Mouse (Mus musculus): Measurements from ENCODE around the gene Alox15.
"Not testable (repeated sequence)": the region's sequence is repeated elsewhere in the genome, so short reads cannot be mapped to it uniquely, and the experiment has no call there.

The Alox15 gene

GRCm38 (mm10) chr11:70351868-70352267 lies at the start of gene Alox15:
TSS of gene Alox15 (minus strand) at chr11:70352031.
- DNase-seq = peak; percentile 20 to 21

GRCm38 (mm10) chr11:70389421-70389820 lies 37.6 kb upstream of the Alox15 start:
- DNase-seq = no peak

- peak in 1 of 2 experiments; percentile 12 for DNase-seq
Observed at GRCm38 (mm10) chr11:70387436-70387835, 35.6 kb upstream of the Alox15 start.

- DNase-seq = no peak
Observed at GRCm38 (mm10) chr11:70384136-70384535, 32.3 kb upstream of the Alox15 start.

GRCm38 (mm10) chr11:70381330-70381729 lies 29.5 kb upstream of the Alox15 start:
- no peak for DNase-seq

- DNase-seq = no peak
Observed at GRCm38 (mm10) chr11:70380478-70381005, 28.7 kb upstream of the Alox15 start.

- DNase-seq = no peak
Observed at GRCm38 (mm10) chr11:70376054-70376453, 24.2 kb upstream of the Alox15 start.

GRCm38 (mm10) chr11:70374302-70374701 lies 22.5 kb upstream of the Alox15 start:
- DNase-seq = no peak

- peak in 1 of 2 experiments; percentile 25 for DNase-seq
Observed at GRCm38 (mm10) chr11:70372849-70373557, 21.2 kb upstream of the Alox15 start.

GRCm38 (mm10) chr11:70372396-70372795 lies 20.6 kb upstream of the Alox15 start:
- no peak for DNase-seq

GRCm38 (mm10) chr11:70368626-70369025 lies 16.8 kb upstream of the Alox15 start:
- DNase-seq = not testable (repeated sequence)

- not testable (repeated sequence) for DNase-seq
Observed at GRCm38 (mm10) chr11:70367701-70368100, 15.9 kb upstream of the Alox15 start.

GRCm38 (mm10) chr11:70348630-70349029 lies 3.2 kb downstream of the Alox15 start:
- DNase-seq = no peak

GRCm38 (mm10) chr11:70347861-70348260 lies 4.0 kb downstream of the Alox15 start:
- DNase-seq = no peak

GRCm38 (mm10) chr11:70345546-70345945 lies 6.3 kb downstream of the Alox15 start:
- no peak for DNase-seq

GRCm38 (mm10) chr11:70345061-70345460 lies 6.8 kb downstream of the Alox15 start:
- DNase-seq = no peak

- no peak for DNase-seq
Observed at GRCm38 (mm10) chr11:70339481-70339880, 12.3 kb downstream of the Alox15 start.

GRCm38 (mm10) chr11:70334477-70334876 lies 17.4 kb downstream of the Alox15 start:
- peak; percentile 86 to 89 for DNase-seq

- DNase-seq = no peak
Observed at GRCm38 (mm10) chr11:70324726-70325125, 27.1 kb downstream of the Alox15 start.

- no peak for DNase-seq
Observed at GRCm38 (mm10) chr11:70322528-70322927, 29.3 kb downstream of the Alox15 start, which contains the start of gene Alox12e. TSS of gene Alox12e (minus strand) at chr11:70322628.

GRCm38 (mm10) chr11:70321664-70322063 lies 30.2 kb downstream of the Alox15 start:
- DNase-seq = peak; percentile 80 to 81

GRCm38 (mm10) chr11:70319614-70320013 lies 32.2 kb downstream of the Alox15 start:
- DNase-seq = no peak

- peak; percentile 36 to 45 for DNase-seq
Observed at GRCm38 (mm10) chr11:70313833-70314232, 38.0 kb downstream of the Alox15 start.

- peak; percentile 29 to 48 for DNase-seq
Observed at GRCm38 (mm10) chr11:70309341-70309740, 42.5 kb downstream of the Alox15 start.
